In genomic region chr11:101078121-101078520, GRCm38 (mm10) we compare ENCODE assay signal across 29 mouse cellular contexts. TPM values are rescaled to one million over a fixed set of nuclear protein-coding genes. Genes with fewer than 3 reads are reported as not detected.
A peak's percentile ranks its signal among the peaks of the same experiment; 100 is the strongest.
DNase-seq lines count a peak whose midpoint lies in the region; ATAC-seq and TF ChIP-seq lines count a peak whose summit lies in the region.
"Had no signal": no experiment of that assay in that cellular context is flagged by ENCODE, and none has a peak within 500 bp of the region (broad histone marks: within the 10 kb centered on the region; RNA-seq: fewer than 3 reads in every experiment).

Hsd17b1 (plus strand) TSS chr11:101078411.

- H3K27me3 ChIP-seq in kidney, embryonic 14.5 days (ENCODE audit: control insufficient read depth, insufficient read depth, low read length): peaks cover 43% of the 10 kb centered on the region
- peaks cover 43% of the 10 kb centered on the region for H3K27me3 ChIP-seq in stomach, embryonic 15.5 days (replicated peaks)
- peaks cover 9% of the 10 kb centered on the region; the same call in 1 of the 2 replicates for H3K27me3 ChIP-seq in stomach, postnatal 0 days (ENCODE audit: control insufficient read depth, insufficient read depth, low read length)
- peaks cover 69% of the 10 kb centered on the region for H3K27me3 ChIP-seq in liver, embryonic 12.5 days (replicated peaks)

- no peak for TF ChIP-seq CTCF in stomach, postnatal 0 days (IDR thresholded peaks at IDR 0.05; ENCODE audit: low read depth)

- 73% methylated on average over 9 of the region's 9 CpGs for WGBS in kidney, embryonic 14.5 days
- 77% methylated on average over 9 of the region's 9 CpGs for WGBS in stomach, embryonic 15.5 days
- 74% methylated on average over 9 of the region's 9 CpGs for WGBS in stomach, postnatal 0 days
- 65% methylated on average over 9 of the region's 9 CpGs for WGBS in liver, embryonic 12.5 days (ENCODE audit: insufficient replicate concordance)

- H3K36me3 ChIP-seq in kidney, embryonic 14.5 days (ENCODE audit: control insufficient read depth, insufficient read depth, low read length): no peaks in the 10 kb centered on the region
- no peaks in the 10 kb centered on the region for H3K36me3 ChIP-seq in stomach, embryonic 15.5 days
- H3K36me3 ChIP-seq in stomach, postnatal 0 days (ENCODE audit: control insufficient read depth, insufficient read depth, low read length): no peaks in the 10 kb centered on the region
- H3K36me3 ChIP-seq in liver, embryonic 12.5 days: no peaks in the 10 kb centered on the region
- H3K36me3 ChIP-seq: neural tube, embryonic 15.5 days had no signal

- peak within 1 kb of the TSS; percentile 4; the same call in 1 of the 2 replicates for H3K4me3 ChIP-seq in kidney, embryonic 14.5 days (ENCODE audit: low read length)
- H3K4me3 ChIP-seq in stomach, embryonic 15.5 days (replicated peaks): peak within 1 kb of the TSS; percentile 17; the same call in 1 of the 2 replicates
- no peak within 1 kb of the TSS for H3K4me3 ChIP-seq in stomach, postnatal 0 days (ENCODE audit: low read depth, low read length)
- no peak within 1 kb of the TSS for H3K4me3 ChIP-seq in liver, embryonic 12.5 days

- no peaks in the 10 kb centered on the region for H3K9me3 ChIP-seq in kidney, embryonic 14.5 days (ENCODE audit: control insufficient read depth, low read length)
- H3K9me3 ChIP-seq in stomach, embryonic 15.5 days: no peaks in the 10 kb centered on the region
- no peaks in the 10 kb centered on the region for H3K9me3 ChIP-seq in stomach, postnatal 0 days (ENCODE audit: control insufficient read depth, low read length)
- H3K9me3 ChIP-seq in liver, embryonic 12.5 days (replicated peaks): no peaks in the 10 kb centered on the region
- H3K9me3 ChIP-seq: hindbrain, embryonic 12.5 days; limb, embryonic 13.5 days; neural tube, embryonic 15.5 days had no signal

- ATAC-seq in kidney, embryonic 14.5 days (ENCODE audit: low FRiP score, low TSS enrichment): no peak
- ATAC-seq in stomach, embryonic 15.5 days (ENCODE audit: insufficient read depth, low FRiP score, low read depth): no peak
- no peak for ATAC-seq in stomach, postnatal 0 days (ENCODE audit: low FRiP score, low TSS enrichment)
- no peak for ATAC-seq in liver, embryonic 12.5 days
- ATAC-seq: activated CD4-positive, CD25-positive, alpha-beta regulatory T cell, adult 4 months; CD4-positive, CD25-positive, alpha-beta regulatory T cell, adult 4 months; forebrain, postnatal 0 days; inflammation-experienced regulatory T-cells, adult 6 months; lung, postnatal 0 days had no signal

- no peak within 1 kb of the TSS for H3K4me2 ChIP-seq in kidney, embryonic 14.5 days (replicated peaks; ENCODE audit: low read depth, low read length)
- H3K4me2 ChIP-seq in stomach, embryonic 15.5 days: no peak within 1 kb of the TSS
- H3K4me2 ChIP-seq in stomach, postnatal 0 days (replicated peaks; ENCODE audit: low read depth): no peak within 1 kb of the TSS
- H3K4me2 ChIP-seq in liver, embryonic 12.5 days: 0 out of 2 replicates have a peak within 1 kb of the TSS, but pooled peaks have one; percentile 46
- H3K4me2 ChIP-seq: midbrain, embryonic 11.5 days had no signal

- peak; percentile 48 to 59 for DNase-seq in adrenal gland, postnatal 36 days
- no peak for DNase-seq in adrenal gland, postnatal 25 days
- no peak for DNase-seq in kidney, postnatal 36 days
- DNase-seq in stomach, postnatal 0 days (ENCODE audit: low spot score): no peak
- DNase-seq in Muller cell, postnatal 12 days (ENCODE audit: inconsistent ontology term): no peak
- DNase-seq: forebrain, postnatal 0 days; gastrocnemius, postnatal 25 days; kidney, adult 18-20 months; kidney, postnatal 14 days; layer of hippocampus, postnatal 36 days; retina, postnatal 1 day; right cerebral cortex, postnatal 25 days; spleen, adult 18-20 months; thymus, adult 18-20 months; thymus, postnatal 4 days had no signal

- H3K4me1 ChIP-seq in kidney, embryonic 14.5 days (ENCODE audit: control insufficient read depth, insufficient read depth, low read length): peaks cover 8% of the 10 kb centered on the region
- H3K4me1 ChIP-seq in stomach, embryonic 15.5 days: peaks cover 17% of the 10 kb centered on the region
- H3K4me1 ChIP-seq in stomach, postnatal 0 days (replicated peaks; ENCODE audit: control insufficient read depth, insufficient read depth): no peaks in the 10 kb centered on the region; the same call in 1 of the 2 replicates
- peaks cover 22% of the 10 kb centered on the region for H3K4me1 ChIP-seq in liver, embryonic 12.5 days

- no peak within 1 kb of the TSS for H3K27ac ChIP-seq in kidney, embryonic 14.5 days (ENCODE audit: low read depth, low read length)
- no peak within 1 kb of the TSS for H3K27ac ChIP-seq in stomach, embryonic 15.5 days
- no peak within 1 kb of the TSS for H3K27ac ChIP-seq in stomach, postnatal 0 days (replicated peaks)
- H3K27ac ChIP-seq in liver, embryonic 12.5 days: no peak within 1 kb of the TSS
- H3K27ac ChIP-seq: hindbrain, embryonic 12.5 days; limb, embryonic 13.5 days; neural tube, embryonic 15.5 days had no signal

- no peak within 1 kb of the TSS for H3K9ac ChIP-seq in kidney, embryonic 14.5 days (ENCODE audit: low read depth, low read length)
- H3K9ac ChIP-seq in stomach, embryonic 15.5 days: no peak within 1 kb of the TSS
- H3K9ac ChIP-seq in stomach, postnatal 0 days (ENCODE audit: low read length): no peak within 1 kb of the TSS
- no peak within 1 kb of the TSS for H3K9ac ChIP-seq in liver, embryonic 12.5 days
- H3K9ac ChIP-seq: forebrain, postnatal 0 days; hindbrain, embryonic 12.5 days; limb, embryonic 13.5 days had no signal

- no peak for TF ChIP-seq EP300 in stomach, postnatal 0 days (optimal IDR thresholded peaks at IDR 0.05)

RNA-seq across cellular contexts. Expression of gene Hsd17b1, which starts in this region (rescaled TPM):
- 1 to 10 TPM; 1.5 to 3.3 TPM for total RNA-seq in adrenal gland, postnatal 36 days (2021)
- 2.6 and 3.3 TPM in 2 replicates for total RNA-seq in adrenal gland, postnatal 25 days (2021)
- polyA plus RNA-seq in kidney, embryonic 14.5 days (2014; fragmentation: Nextera tagmentation; extraction: Ambion mirVana): 0.16 TPM in 1 of 2 replicates, not detected in the other
- 0.13 and 0.26 TPM in 2 replicates for polyA plus RNA-seq in stomach, embryonic 15.5 days (2015; fragmentation: Nextera tagmentation; extraction: Ambion mirVana)
- 0.08 TPM in 1 of 2 replicates, not detected in the other for polyA plus RNA-seq in stomach, postnatal 0 days (2015; fragmentation: Nextera tagmentation; extraction: Ambion mirVana)
- polyA plus RNA-seq in liver, embryonic 12.5 days (2016; fragmentation: Nextera tagmentation; extraction: Ambion mirVana): 0.08 TPM in 1 of 2 replicates, not detected in the other
- total RNA-seq: gastrocnemius, postnatal 25 days; MEL had no signal
- polyA plus RNA-seq: activated CD4-positive, CD25-positive, alpha-beta regulatory T cell, adult 4 months; embryonic facial prominence, embryonic 11.5 days; forebrain, postnatal 0 days; heart, postnatal 0 days had no signal

Comparison
In these comparisons a context has a peak if more than half of its experiments do, and no peak if none do; other contexts are left out.
1. DNase-seq: peak in adrenal gland, postnatal 36 days (2 of 2); none in adrenal gland, postnatal 25 days (single experiment), kidney, postnatal 36 days (0 of 2), stomach, postnatal 0 days (single experiment) and Muller cell, postnatal 12 days (single experiment).
2. H3K4me3 ChIP-seq: peak in kidney, embryonic 14.5 days (single experiment) and stomach, embryonic 15.5 days (single experiment); none in stomach, postnatal 0 days (single experiment) and liver, embryonic 12.5 days (single experiment).